Mouse (Mus musculus) small intestine, adult 10 weeks (tissue): ENCODE results near the gene Crtac1. TPM values are rescaled to one million over a fixed set of nuclear protein-coding genes. Genes with fewer than 3 reads are reported as not detected.

ENCODE experiments used
- polyA plus RNA-seq: library from polyadenylated mRNA; stranded (reverse); fragments of 350-450 nt; fragmentation: Illumina TruSeq; extraction: RNeasy Lipid Tissue Mini Kit (QIAGEN cat#74804); gene quantifications from one replicate; pipeline ENCODE4 v1.2.3, GENCODE M21; 2014; ENCODE audit warnings: low replicate concordance

Crtac1 gene
- polyA plus RNA-seq: not detected

GRCm38 (mm10) chr19:42431485-42432190 is at the start of gene Crtac1:
Gene Crtac1 (minus strand): TSS chr19:42431783.

GRCm38 (mm10) chr19:42247519-42247918 is 184.1 kb downstream of the Crtac1 start, which contains the start of gene Golga7b:
Gene Golga7b (plus strand): TSS chr19:42247574.

Other genes starting within 250 kb of the Crtac1 start
- 0.45 TPM for gene Sfrp5, start 229.5 kb downstream of the Crtac1 start, polyA plus RNA-seq
- 0.30 TPM for gene Golga7b, start 184.2 kb downstream of the Crtac1 start, polyA plus RNA-seq
- gene R3hcc1l, start 87.0 kb upstream of the Crtac1 start, polyA plus RNA-seq: 17.4 TPM
- not detected for gene Loxl4, start 181.0 kb upstream of the Crtac1 start, polyA plus RNA-seq